ENCODE assay signal across 27 mouse cellular contexts in the genomic region with DNA sequence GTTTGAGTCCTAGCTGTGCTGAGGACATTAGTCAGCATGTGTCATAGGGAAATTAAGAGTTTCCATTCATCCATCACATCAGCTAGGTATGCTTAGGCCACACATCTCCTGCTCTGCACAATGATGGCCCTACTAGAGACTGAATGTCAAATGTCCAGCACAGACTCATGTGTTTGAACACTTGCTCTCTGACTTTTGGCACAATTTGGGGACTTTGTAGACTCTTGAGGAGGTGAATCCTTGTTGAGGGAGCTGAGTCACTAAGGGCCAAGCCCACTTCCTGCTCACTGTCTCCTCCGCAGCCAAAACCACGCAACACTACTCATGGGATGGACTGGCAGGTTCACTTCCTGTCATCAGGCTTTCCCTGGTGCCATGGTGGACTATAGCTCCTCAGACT.
"Had no signal": no experiment of that assay in that cellular context is flagged by ENCODE, and none has a peak within 500 bp of the region (broad histone marks: within the 10 kb centered on the region; RNA-seq: fewer than 3 reads in every experiment).

No protein-coding gene starts in this region.

- H3K27ac ChIP-seq: gastrocnemius, adult 2 months; heart, embryonic 10.5 days; hindbrain, embryonic 10.5 days; hindbrain, embryonic 12.5 days; hindbrain, embryonic 15.5 days; hindbrain, postnatal 0 days; intestine, embryonic 15.5 days; layer of hippocampus, adult 2 months; left cerebral cortex, adult 2 months; limb, embryonic 10.5 days; limb, embryonic 12.5 days; liver, embryonic 13.5 days; liver, embryonic 15.5 days had no signal

- H3K4me3 ChIP-seq: gastrocnemius, adult 2 months; heart, embryonic 10.5 days; heart, embryonic 12.5 days; hindbrain, embryonic 10.5 days; hindbrain, embryonic 12.5 days; hindbrain, embryonic 15.5 days; intestine, embryonic 15.5 days; layer of hippocampus, adult 2 months; left cerebral cortex, adult 2 months; limb, embryonic 10.5 days; limb, embryonic 12.5 days; liver, embryonic 13.5 days; liver, embryonic 15.5 days had no signal

- H3K27me3 ChIP-seq: heart, embryonic 12.5 days; hindbrain, embryonic 12.5 days; hindbrain, embryonic 15.5 days; intestine, embryonic 15.5 days; limb, embryonic 12.5 days; liver, embryonic 13.5 days; liver, embryonic 15.5 days had no signal

- H3K9me3 ChIP-seq: heart, embryonic 10.5 days; hindbrain, embryonic 10.5 days; hindbrain, embryonic 12.5 days; hindbrain, embryonic 15.5 days; intestine, embryonic 15.5 days; limb, embryonic 10.5 days; limb, embryonic 12.5 days; liver, embryonic 13.5 days; liver, embryonic 15.5 days had no signal

- DNase-seq: gastrocnemius, adult 2 months; gastrocnemius, postnatal 10 days; gastrocnemius, postnatal 25 days; heart, adult 18-20 months; heart, postnatal 10 days; heart, postnatal 4 days; kidney, adult 11 months; kidney, adult 8-10 months; kidney, postnatal 10 days; kidney, postnatal 25 days; kidney, postnatal 4 days; liver; liver, embryonic 13.5 days; liver, postnatal 0 days had no signal

- H3K4me1 ChIP-seq: heart, embryonic 10.5 days; hindbrain, embryonic 12.5 days; hindbrain, embryonic 15.5 days; intestine, embryonic 15.5 days; liver, embryonic 13.5 days; liver, embryonic 15.5 days had no signal

- H3K36me3 ChIP-seq: heart, embryonic 10.5 days; heart, embryonic 12.5 days; hindbrain, embryonic 10.5 days; hindbrain, embryonic 12.5 days; hindbrain, embryonic 15.5 days; intestine, embryonic 15.5 days; limb, embryonic 10.5 days; limb, embryonic 12.5 days; liver, embryonic 13.5 days; liver, embryonic 15.5 days had no signal

- H3K9ac ChIP-seq: heart, embryonic 12.5 days; hindbrain, embryonic 12.5 days; hindbrain, embryonic 15.5 days; intestine, embryonic 15.5 days; limb, embryonic 12.5 days; liver, embryonic 13.5 days; liver, embryonic 15.5 days; liver, postnatal 0 days had no signal

- H3K4me2 ChIP-seq: heart, embryonic 12.5 days; hindbrain, embryonic 12.5 days; hindbrain, embryonic 15.5 days; intestine, embryonic 15.5 days; limb, embryonic 12.5 days; liver, embryonic 11.5 days; liver, embryonic 13.5 days; liver, embryonic 15.5 days had no signal

- ATAC-seq: hindbrain, postnatal 0 days; intestine, embryonic 15.5 days; liver, postnatal 0 days had no signal
